Mouse (Mus musculus): ENCODE data around the gene Nr1d1. TPM values are rescaled to one million over a fixed set of nuclear protein-coding genes. Genes with fewer than 3 reads are reported as not detected.

The Nr1d1 gene
- total and polyA plus RNA-seq, 3 experiments, result 0.17 to 1.4 (median 0.25) TPM

- dilution Hi-C loops (cut with MboI; ENCODE audit: extremely low pct_ligation_motif_present, extremely low pct_unique_long_range_greater_than_20kb, low sequenced_read_pairs), result no loop called here
- peaks cover 20 to 24% of the 10 kb centered on the region in 2 experiments for H3K4me1 ChIP-seq (ENCODE audit: control insufficient read depth in 1 of 2, insufficient read depth in 2 of 2)
- peaks cover 0 to 15% of the 10 kb centered on the region in 2 experiments for H3K36me3 ChIP-seq (replicated peaks in 1 of 2; ENCODE audit: control insufficient read depth in 1 of 2, insufficient read depth in 1 of 2, low read length in 1 of 2)
Measured at GRCm38 (mm10) chr11:98768127-98769006, 6.8 kb downstream of the Nr1d1 start.

GRCm38 (mm10) chr11:98767713-98768112, 7.4 kb downstream of the Nr1d1 start:
- Histone ChIP-seq H3K27ac (ENCODE audit: insufficient read depth, low read depth) (no peak overlapping the region), H3K27me3 (replicated peaks) (no peaks in the 10 kb centered on the region), H3K4me3 (replicated peaks in 1 of 3; ENCODE audit: low read depth in 2 of 3, low read length in 2 of 3, poor library complexity in 1 of 3) (no peak overlapping the region), H3K36me3 (replicated peaks in 1 of 2; ENCODE audit: control insufficient read depth in 1 of 2, insufficient read depth in 1 of 2, low read length in 1 of 2) (peaks cover 0 to 16% of the 10 kb centered on the region in 2 experiments), H3K4me1 (ENCODE audit: control insufficient read depth in 1 of 2, insufficient read depth in 2 of 2) (peaks cover 17 to 23% of the 10 kb centered on the region in 2 experiments), H3K9me3 (replicated peaks; ENCODE audit: low read length) (no peaks in the 10 kb centered on the region), H3K9ac (ENCODE audit: insufficient read depth, low read depth) (no peak overlapping the region), H3K4me2 (ENCODE audit: insufficient read depth, low read depth, poor library complexity, severe bottlenecking) (no peak overlapping the region), H3K79me2 (replicated peaks; ENCODE audit: control insufficient read depth, extremely low read depth, insufficient read depth, poor library complexity, severe bottlenecking) (no peaks in the 10 kb centered on the region)
- TF ChIP-seq ELF1 (IDR thresholded peaks at IDR 0.05; ENCODE audit: low read depth, low read length) (no peak), POLR2AphosphoS2 (IDR thresholded peaks at IDR 0.05; ENCODE audit: low read depth, low read length) (no peak), SMC3 (IDR thresholded peaks at IDR 0.05; ENCODE audit: low read depth, low read length) (no peak), CHD1 (IDR thresholded peaks at IDR 0.05; ENCODE audit: low read depth, low read length) (no peak), CTCF (conservative IDR thresholded peaks at IDR 0.05 in 1 of 2, IDR thresholded peaks at IDR 0.05 in 1 of 2; ENCODE audit: low read depth in 2 of 2, low read length in 2 of 2) (no peak), RCOR1 (conservative IDR thresholded peaks at IDR 0.05; ENCODE audit: low read depth, low read length) (no peak), E2F4 (IDR thresholded peaks at IDR 0.05; ENCODE audit: insufficient replicate concordance, low read depth, low read length) (no peak), EP300 (IDR thresholded peaks at IDR 0.05; ENCODE audit: low read length) (no peak), TBP (conservative IDR thresholded peaks at IDR 0.05; ENCODE audit: low read depth, low read length) (no peak), USF2 (conservative IDR thresholded peaks at IDR 0.05; ENCODE audit: low read depth, low read length) (no peak), ZKSCAN1 (IDR thresholded peaks at IDR 0.05; ENCODE audit: borderline replicate concordance, low read depth, low read length) (no peak), JUN (IDR thresholded peaks at IDR 0.05; ENCODE audit: insufficient read depth, low read depth, low read length) (no peak), SIN3A (IDR thresholded peaks at IDR 0.05; ENCODE audit: low read length) (no peak), TCF12 (IDR thresholded peaks at IDR 0.05; ENCODE audit: low read depth, low read length) (no peak), MXI1 (IDR thresholded peaks at IDR 0.05; ENCODE audit: low read depth, low read length) (no peak), MEF2A (IDR thresholded peaks at IDR 0.05; ENCODE audit: borderline replicate concordance, low read depth, low read length) (no peak)
- dilution Hi-C loops (cut with MboI; ENCODE audit: extremely low pct_ligation_motif_present, extremely low pct_unique_long_range_greater_than_20kb, low sequenced_read_pairs) (no loop called here), in situ Hi-C loops (cut with MboI; ENCODE audit: low pct_ligation_motif_present, low pct_unique_long_range_greater_than_20kb, low sequenced_read_pairs) (no loop called here)
- DNase-seq (ENCODE audit: extremely low read depth), result no peak

More at GRCm38 (mm10) chr11:98768127-98769006, 6.8 kb downstream of the Nr1d1 start:
- H3K9me3 ChIP-seq (replicated peaks; ENCODE audit: low read length), result no peaks in the 10 kb centered on the region
- DNase-seq (ENCODE audit: extremely low read depth), result no peak
- H3K4me2 ChIP-seq (ENCODE audit: insufficient read depth, low read depth, poor library complexity, severe bottlenecking), result no peak overlapping the region
- TF ChIP-seq PAX5 (IDR thresholded peaks at IDR 0.05; ENCODE audit: low read length) (no peak), ZKSCAN1 (IDR thresholded peaks at IDR 0.05; ENCODE audit: borderline replicate concordance, low read depth, low read length) (no peak), TBP (conservative IDR thresholded peaks at IDR 0.05; ENCODE audit: low read depth, low read length) (no peak), BHLHE40 (IDR thresholded peaks at IDR 0.05; ENCODE audit: low read depth, low read length) (no peak), MEF2A (IDR thresholded peaks at IDR 0.05; ENCODE audit: borderline replicate concordance, low read depth, low read length) (no peak), POLR2AphosphoS2 (IDR thresholded peaks at IDR 0.05; ENCODE audit: low read depth, low read length) (no peak), USF2 (conservative IDR thresholded peaks at IDR 0.05; ENCODE audit: low read depth, low read length) (no peak), CHD1 (IDR thresholded peaks at IDR 0.05; ENCODE audit: low read depth, low read length) (no peak)
- in situ Hi-C loops (cut with MboI; ENCODE audit: low pct_ligation_motif_present, low pct_unique_long_range_greater_than_20kb, low sequenced_read_pairs), result no loop called here
- no peaks in the 10 kb centered on the region for H3K27me3 ChIP-seq (replicated peaks)
- no peaks in the 10 kb centered on the region for H3K79me2 ChIP-seq (replicated peaks; ENCODE audit: control insufficient read depth, extremely low read depth, insufficient read depth, poor library complexity, severe bottlenecking)
- H3K9ac ChIP-seq (ENCODE audit: insufficient read depth, low read depth), result no peak overlapping the region
- no peak overlapping the region for H3K4me3 ChIP-seq (replicated peaks in 1 of 3; ENCODE audit: low read depth in 2 of 3, low read length in 2 of 3, poor library complexity in 1 of 3)
- H3K27ac ChIP-seq (ENCODE audit: insufficient read depth, low read depth), result no peak overlapping the region
